Mouse (Mus musculus): ENCODE results near the gene Zfp108. TPM values are rescaled to one million over a fixed set of nuclear protein-coding genes. Genes with fewer than 3 reads are reported as not detected.
A peak's percentile ranks its signal among the peaks of the same experiment; 100 is the strongest.

Gene Zfp108
- total RNA-seq, 2 experiments from 2014 or later = 2.0 to 2.1 TPM

GRCm38 (mm10) chr7:24280858-24281145 lies 26.2 kb downstream of the Zfp108 start:
- DNase-seq = no peak

DNA sequence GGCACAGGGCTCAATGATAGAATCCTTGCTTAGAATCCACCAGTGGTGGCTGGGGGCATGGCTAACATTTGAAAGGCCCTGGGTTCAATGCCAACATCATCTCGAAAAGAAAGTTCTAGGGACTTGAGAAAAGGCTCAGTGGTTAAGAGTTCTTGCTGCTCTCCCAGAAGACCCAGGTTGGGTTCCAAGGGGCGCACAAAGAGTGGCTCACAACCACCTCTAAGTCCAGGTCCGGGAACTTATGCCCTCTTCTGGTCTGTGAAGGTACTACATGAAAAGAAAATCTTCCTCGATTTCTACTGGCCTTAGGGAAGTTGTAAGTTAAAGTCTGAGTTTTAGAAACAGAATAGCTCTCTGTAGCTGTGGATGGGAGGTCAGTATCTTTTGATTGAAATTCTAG lies 31.5 kb downstream of the Zfp108 start:
- no peak for DNase-seq

GRCm38 (mm10) chr7:24286916-24287315 lies 32.3 kb downstream of the Zfp108 start:
- DNase-seq = no peak

DNA sequence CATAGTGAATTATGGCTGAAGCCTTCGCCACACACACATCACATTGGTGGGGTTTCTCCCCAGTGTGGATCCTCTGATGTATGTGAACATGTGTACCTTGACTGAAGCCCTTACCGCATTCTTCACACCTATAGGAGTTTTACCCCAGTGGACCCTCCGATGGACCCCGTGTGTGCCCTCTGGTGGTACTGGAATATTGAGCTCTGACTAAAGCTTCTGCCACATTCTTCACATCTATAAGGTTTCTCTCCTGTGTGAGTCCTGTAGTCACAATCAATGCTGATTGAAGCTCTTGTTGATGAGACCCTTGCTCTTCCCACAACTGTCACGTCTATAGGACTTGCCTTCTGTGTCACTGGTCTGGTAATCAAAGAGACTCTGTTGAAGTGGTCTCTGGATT lies 33.1 kb downstream of the Zfp108 start:
- no peak for DNase-seq

DNA sequence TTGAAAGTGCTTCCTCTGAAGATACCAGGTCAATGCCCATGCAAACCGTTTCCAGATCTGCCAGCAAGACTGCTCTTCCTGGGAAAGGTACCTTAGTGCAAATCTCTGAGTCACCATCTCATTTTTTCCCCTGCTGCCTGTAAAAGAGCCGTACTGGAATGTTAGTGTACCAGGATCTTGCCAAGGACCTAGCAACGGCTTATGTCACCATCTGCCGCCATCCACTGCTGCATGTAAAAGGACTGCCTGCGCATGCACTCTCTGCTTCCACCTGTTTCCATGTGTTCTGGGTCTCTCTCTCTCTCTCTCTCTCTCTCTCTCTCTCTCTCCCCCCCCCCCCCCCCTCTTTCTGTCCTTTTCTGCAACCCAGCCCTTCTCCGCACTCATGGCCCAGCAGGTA lies 33.9 kb downstream of the Zfp108 start:
- DNase-seq = no peak

DNA sequence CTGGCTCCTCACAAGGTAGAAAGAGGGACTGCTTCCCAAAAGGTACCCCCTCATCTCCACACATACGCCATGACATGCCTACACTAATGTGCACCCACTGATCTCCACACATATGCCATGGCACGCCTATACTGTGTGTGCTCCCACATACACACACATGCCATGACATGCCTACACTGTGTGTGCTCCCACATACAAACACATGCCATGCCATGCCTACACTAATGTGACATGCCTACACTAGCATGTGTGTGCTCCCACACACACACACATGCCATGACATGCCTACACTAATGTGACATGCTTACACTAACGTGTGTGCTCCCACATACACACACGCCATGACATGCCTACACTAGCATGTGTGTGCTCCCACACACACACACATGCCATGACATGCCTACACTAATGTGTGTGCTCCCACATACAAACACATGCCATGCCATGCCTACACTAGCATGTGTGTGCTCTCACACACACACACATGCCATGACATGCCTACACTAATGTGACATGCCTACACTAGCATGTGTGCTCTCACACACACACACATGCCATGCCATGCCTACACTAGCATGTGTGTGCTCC lies 35.6 kb downstream of the Zfp108 start:
- no peak for DNase-seq

DNA sequence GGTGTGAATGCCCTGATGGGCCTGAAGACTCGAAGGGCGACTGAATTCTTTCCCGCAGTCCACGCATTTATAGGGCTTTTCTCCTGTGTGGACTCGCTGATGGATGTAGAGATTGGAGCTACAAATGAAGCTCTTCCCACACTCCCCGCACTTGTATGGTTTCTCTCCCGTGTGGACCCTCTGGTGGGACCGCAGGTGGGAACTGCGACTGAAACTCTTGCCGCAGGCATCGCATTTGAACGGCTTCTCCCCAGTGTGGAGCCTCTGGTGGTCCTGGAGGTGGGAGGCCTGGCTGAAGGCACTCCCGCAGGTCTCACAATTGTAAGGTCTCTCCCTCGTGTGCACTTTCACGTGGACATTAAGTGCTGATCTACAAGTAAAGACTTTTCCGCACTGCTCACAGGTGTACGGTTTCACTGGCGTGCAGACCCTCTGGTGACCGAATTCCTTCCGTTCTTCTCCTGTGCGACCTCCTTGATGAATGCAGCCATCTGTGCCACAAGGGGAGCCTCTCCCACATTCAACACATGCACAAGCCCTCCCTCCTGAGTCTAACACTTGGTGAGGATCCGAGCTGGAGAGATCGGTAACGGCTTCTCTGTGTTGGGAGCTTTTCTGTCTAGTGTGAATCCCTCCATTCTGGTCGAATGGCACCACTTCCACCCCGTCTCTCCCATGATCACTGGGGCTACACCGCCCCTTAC lies 36.9 kb downstream of the Zfp108 start:
- DNase-seq = no peak

- DNase-seq = no peak
Measured at GRCm38 (mm10) chr7:24293061-24293851, 38.7 kb downstream of the Zfp108 start.

GRCm38 (mm10) chr7:24294763-24295162 lies 40.2 kb downstream of the Zfp108 start:
- DNase-seq = no peak

GRCm38 (mm10) chr7:24295376-24295775 lies 40.8 kb downstream of the Zfp108 start:
- no peak for DNase-seq

GRCm38 (mm10) chr7:24296386-24296785 lies 41.8 kb downstream of the Zfp108 start:
- no peak for DNase-seq

GRCm38 (mm10) chr7:24297361-24298095 lies 42.9 kb downstream of the Zfp108 start:
- DNase-seq = no peak

DNA sequence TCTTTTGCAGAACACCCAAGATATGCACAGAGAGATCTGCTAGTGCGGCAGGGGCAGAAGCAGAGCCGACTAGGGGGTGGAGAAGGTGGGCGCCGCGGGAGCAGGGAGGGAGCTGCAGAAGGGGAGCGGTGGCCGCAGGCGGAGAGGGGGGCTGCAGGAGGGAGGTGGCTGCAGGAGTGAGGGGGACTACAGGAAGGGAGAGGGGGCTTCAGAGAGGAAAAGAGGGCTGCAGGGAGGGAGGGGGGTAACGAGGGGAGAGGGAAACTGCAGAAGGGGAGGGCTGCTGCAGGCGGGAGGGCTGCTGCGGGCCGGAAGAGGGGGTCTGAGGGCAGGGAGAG lies 44.0 kb downstream of the Zfp108 start:
- peak in 1 of 2 experiments; percentile 18 for DNase-seq

DNA sequence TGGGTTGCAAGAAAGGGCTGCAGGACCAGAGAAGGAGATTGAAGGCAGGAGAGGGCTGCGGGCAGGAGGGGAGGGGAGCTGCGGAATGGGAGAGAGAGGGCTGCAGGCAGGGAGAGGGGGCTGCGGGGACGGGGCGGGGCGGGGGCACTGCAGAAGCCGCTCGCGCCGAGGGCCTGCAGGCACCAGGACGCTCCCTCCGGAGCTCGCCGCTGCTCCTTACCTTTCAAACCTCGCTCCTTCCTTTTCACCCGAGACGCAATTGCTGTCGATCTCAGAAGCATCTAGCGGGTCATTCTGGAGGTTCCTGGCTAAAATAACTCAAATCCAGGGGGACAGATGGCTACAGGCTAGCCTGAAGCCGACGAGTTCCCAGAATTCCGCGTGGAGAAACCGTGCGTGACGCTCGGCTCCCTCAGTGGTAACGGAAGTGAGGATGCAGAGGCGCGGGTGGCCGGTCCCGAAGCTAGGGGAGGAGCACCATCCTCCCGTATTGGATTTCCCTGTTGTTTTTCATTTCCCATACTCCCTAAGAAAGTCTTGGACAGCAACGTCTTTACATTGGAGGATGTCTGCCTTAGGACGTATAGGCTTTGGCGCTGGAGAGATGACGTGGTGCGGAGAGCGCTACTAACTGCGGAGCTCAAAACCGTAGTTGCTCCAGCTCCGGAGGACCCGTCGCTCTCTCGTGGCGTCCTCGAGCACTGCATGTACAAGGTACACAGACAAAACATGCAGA lies 44.5 kb downstream of the Zfp108 start:
- peak; percentile 73 to 78 for DNase-seq

- peak in 1 of 2 experiments; percentile 20 for DNase-seq
Measured at GRCm38 (mm10) chr7:24299823-24300481, 45.4 kb downstream of the Zfp108 start.

- peak; percentile 32 to 72 for DNase-seq
Measured at GRCm38 (mm10) chr7:24300771-24301282, 46.2 kb downstream of the Zfp108 start, which contains the start of gene Zfp61. Zfp61 (minus strand) TSS chr7:24301232.

Other genes starting within 250 kb of the Zfp108 start
- not detected for gene Vmn1r183, start 201.5 kb upstream of the Zfp108 start, total RNA-seq (2021)
- 10 to 100 TPM; 23.3 to 26.3 TPM for gene Zfp180, start 172.9 kb upstream of the Zfp108 start, total RNA-seq (2021)
- gene Zfp112, start 142.5 kb upstream of the Zfp108 start, total RNA-seq (2021) = 1 to 10 TPM; 2.8 to 3.4 TPM
- 1 to 10 TPM; 8.8 TPM for gene Zfp235, start 120.6 kb upstream of the Zfp108 start, total RNA-seq (2021)
- gene Zfp114, start 79.7 kb upstream of the Zfp108 start, total RNA-seq (2021) = under 1 TPM; 0.20 to 0.70 TPM
- gene Zfp111, start 43.4 kb upstream of the Zfp108 start, total RNA-seq (2021) = 1 to 10 TPM; 8.1 to 9.9 TPM
- 1 to 10 TPM; 3.4 to 3.8 TPM for gene Zfp109, start 17.2 kb upstream of the Zfp108 start, total RNA-seq (2021)
- gene Zfp93, start 15.6 kb downstream of the Zfp108 start, total RNA-seq (2021) = 1 to 10 TPM; 4.7 to 5.2 TPM
- 10 to 100 TPM in 1 of 2 experiments, 1 to 10 TPM in 1; 8.8 to 10.3 TPM for gene Zfp61, start 46.4 kb downstream of the Zfp108 start, total RNA-seq (2021)
- 1 to 10 TPM; 3.1 to 4.0 TPM for gene Zfp94, start 61.9 kb downstream of the Zfp108 start, total RNA-seq (2021)
- under 1 TPM; 0.36 to 0.56 TPM for gene Tescl, start 79.1 kb downstream of the Zfp108 start, total RNA-seq (2021)
- not detected for gene Lypd5, start 94.4 kb downstream of the Zfp108 start, total RNA-seq (2021)
- gene Kcnn4, start 115.5 kb downstream of the Zfp108 start, total RNA-seq (2021) = 1 to 10 TPM in 1 of 2 experiments, under 1 TPM in 1; 0.79 to 1.3 TPM
- 10 to 100 TPM; 17.8 to 21.1 TPM for gene Smg9, start 144.8 kb downstream of the Zfp108 start, total RNA-seq (2021)
- gene Irgc1, start 197.5 kb downstream of the Zfp108 start, total RNA-seq (2021) = not detected
- gene Plaur, start 207.7 kb downstream of the Zfp108 start, total RNA-seq (2021) = 1 to 10 TPM; 7.9 to 9.8 TPM
- 1 to 10 TPM; 2.8 to 3.6 TPM for gene Cadm4, start 227.2 kb downstream of the Zfp108 start, total RNA-seq (2021)